Mouse (Mus musculus) hindbrain, embryonic 13.5 days (tissue): ENCODE results near the gene Utp20. TPM values are rescaled to one million over a fixed set of nuclear protein-coding genes. Genes with fewer than 3 reads are reported as not detected.
"Not testable (repeated sequence)": the region's sequence is repeated elsewhere in the genome, so short reads cannot be mapped to it uniquely, and the experiment has no call there.

Experiments used
- ATAC-seq: fragments of 200-750 bp; cut with Nextera tagmentation; 2 replicates; pipeline ENCODE4 v1.8.0; 2017; ENCODE audit warnings: moderate TSS enrichment; ENCODE audit not compliant: low FRiP score
- H3K27ac ChIP-seq: fragments of 300-500 bp; sonication (generic); 2 replicates; pipeline ENCODE4 v1.5.1; 2015; ENCODE audit warnings: inconsistent platforms, mild to moderate bottlenecking, moderate library complexity
- H3K27me3 ChIP-seq: fragments of 300-500 bp; sonication (generic); 2 replicates; pipeline ENCODE4 v1.6.1; 2015; ENCODE audit warnings: mild to moderate bottlenecking, inconsistent platforms
- H3K36me3 ChIP-seq: fragments of 300-500 bp; sonication (generic); 2 replicates; pipeline ENCODE4 v1.6.1; 2015; ENCODE audit warnings: mild to moderate bottlenecking, inconsistent platforms
- H3K4me1 ChIP-seq: fragments of 300-500 bp; sonication (generic); replicated peaks from 2 replicates; pipeline ENCODE4 v1.6.1; 2015; ENCODE audit warnings: inconsistent platforms
- H3K4me2 ChIP-seq: fragments of 300-500 bp; sonication (generic); 2 replicates; pipeline ENCODE4 v1.6.1; 2015; ENCODE audit warnings: inconsistent platforms, mild to moderate bottlenecking, moderate library complexity
- H3K4me3 ChIP-seq: fragments of 300-500 bp; sonication (generic); 2 replicates; pipeline ENCODE4 v1.5.1; 2015; ENCODE audit warnings: mild to moderate bottlenecking, inconsistent platforms
- H3K9ac ChIP-seq: fragments of 300-500 bp; sonication (generic); 2 replicates; pipeline ENCODE4 v1.6.1; 2015; ENCODE audit warnings: mild to moderate bottlenecking, inconsistent platforms
- H3K9me3 ChIP-seq: fragments of 300-500 bp; sonication (generic); 2 replicates; pipeline ENCODE4 v1.6.1; 2016; ENCODE audit warnings: inconsistent platforms
- WGBS: fragments of 180-500 bp; shearing (Covaris S2); methylation state at CpG from one replicate; pipeline ENCODE4 v1.1.7; 2015; 5-methylcytosine and 5-hydroxymethylcytosine counted together
- polyA plus RNA-seq: library from polyadenylated mRNA; unstranded; fragments of >200 nt; fragmentation: Nextera tagmentation; extraction: Ambion mirVana; gene quantifications from 2 replicates; pipeline ENCODE4 v1.2.1, GENCODE M21; 2015

The Utp20 gene
- polyA plus RNA-seq, 1 experiment from 2014 or later = 8.7 TPM

GRCm38 (mm10) chr10:88817335-88817734 lies 9.3 kb downstream of the Utp20 start:
- Histone ChIP-seq H3K9ac (no peak overlapping the region), H3K4me1 (no peaks in the 10 kb centered on the region), H3K27me3 (no peaks in the 10 kb centered on the region), H3K9me3 (no peaks in the 10 kb centered on the region), H3K36me3 (peaks cover 85% of the 10 kb centered on the region), H3K4me3 (no peak overlapping the region), H3K4me2 (no peak overlapping the region), H3K27ac (no peak overlapping the region)
- no peak for ATAC-seq
- 96% methylated on average over 5 of the region's 5 CpGs for WGBS

- no peaks in the 10 kb centered on the region for H3K9me3 ChIP-seq
- no peak overlapping the region for H3K27ac ChIP-seq
- H3K27me3 ChIP-seq = no peaks in the 10 kb centered on the region
- no peak for ATAC-seq
- H3K4me1 ChIP-seq = no peaks in the 10 kb centered on the region
- H3K36me3 ChIP-seq = peaks cover 80% of the 10 kb centered on the region
- H3K9ac ChIP-seq = no peak overlapping the region
- no peak overlapping the region for H3K4me2 ChIP-seq
- H3K4me3 ChIP-seq = no peak overlapping the region
- WGBS = 99% methylated on average over 2 of the region's 2 CpGs
Measured at GRCm38 (mm10) chr10:88815256-88815655, 11.3 kb downstream of the Utp20 start.

- peaks cover 84% of the 10 kb centered on the region for H3K36me3 ChIP-seq
Measured at GRCm38 (mm10) chr10:88811704-88812103, 14.9 kb downstream of the Utp20 start.

GRCm38 (mm10) chr10:88802236-88802635 lies 24.4 kb downstream of the Utp20 start:
- Histone ChIP-seq H3K27me3 (no peaks in the 10 kb centered on the region), H3K27ac (no peak overlapping the region)

More at GRCm38 (mm10) chr10:88811704-88812103, 14.9 kb downstream of the Utp20 start:
- Histone ChIP-seq H3K27me3 (no peaks in the 10 kb centered on the region), H3K27ac (no peak overlapping the region), H3K4me3 (no peak overlapping the region), H3K9me3 (no peaks in the 10 kb centered on the region), H3K4me1 (no peaks in the 10 kb centered on the region), H3K9ac (no peak overlapping the region), H3K4me2 (no peak overlapping the region)
- WGBS = 94% methylated on average over 5 of the region's 5 CpGs
- ATAC-seq = no peak

GRCm38 (mm10) chr10:88799381-88799780 lies 27.2 kb downstream of the Utp20 start:
- Histone ChIP-seq H3K9me3 (no peaks in the 10 kb centered on the region), H3K4me1 (no peaks in the 10 kb centered on the region), H3K27me3 (no peaks in the 10 kb centered on the region), H3K4me2 (no peak overlapping the region), H3K27ac (no peak overlapping the region), H3K4me3 (no peak overlapping the region), H3K36me3 (peaks cover 59% of the 10 kb centered on the region), H3K9ac (no peak overlapping the region)
- ATAC-seq = no peak
- 97% methylated on average over 7 of the region's 7 CpGs for WGBS

More at GRCm38 (mm10) chr10:88802236-88802635, 24.4 kb downstream of the Utp20 start:
- no peak overlapping the region for H3K9ac ChIP-seq
- peaks cover 54% of the 10 kb centered on the region for H3K36me3 ChIP-seq
- H3K4me2 ChIP-seq = no peak overlapping the region
- no peaks in the 10 kb centered on the region for H3K4me1 ChIP-seq
- H3K4me3 ChIP-seq = no peak overlapping the region
- 91% methylated on average over 3 of the region's 3 CpGs for WGBS
- H3K9me3 ChIP-seq = no peaks in the 10 kb centered on the region
- ATAC-seq = no peak

GRCm38 (mm10) chr10:88797452-88797851 lies 29.2 kb downstream of the Utp20 start:
- H3K27ac ChIP-seq = no peak overlapping the region
- no peak overlapping the region for H3K9ac ChIP-seq
- H3K4me3 ChIP-seq = no peak overlapping the region
- H3K4me2 ChIP-seq = no peak overlapping the region
- no peak for ATAC-seq
- H3K9me3 ChIP-seq = no peaks in the 10 kb centered on the region
- H3K27me3 ChIP-seq = no peaks in the 10 kb centered on the region
- H3K36me3 ChIP-seq = peaks cover 61% of the 10 kb centered on the region
- H3K4me1 ChIP-seq = no peaks in the 10 kb centered on the region

GRCm38 (mm10) chr10:88796939-88797338 lies 29.7 kb downstream of the Utp20 start:
- no peaks in the 10 kb centered on the region for H3K27me3 ChIP-seq
- H3K4me2 ChIP-seq = no peak overlapping the region
- WGBS = 91% methylated on average over 4 of the region's 4 CpGs
- ATAC-seq = no peak
- no peaks in the 10 kb centered on the region for H3K4me1 ChIP-seq
- H3K4me3 ChIP-seq = no peak overlapping the region
- peaks cover 65% of the 10 kb centered on the region for H3K36me3 ChIP-seq
- H3K9me3 ChIP-seq = no peaks in the 10 kb centered on the region
- no peak overlapping the region for H3K27ac ChIP-seq
- no peak overlapping the region for H3K9ac ChIP-seq

GRCm38 (mm10) chr10:88795226-88795625 lies 31.4 kb downstream of the Utp20 start:
- 92% methylated on average over 7 of the region's 7 CpGs for WGBS
- ATAC-seq = no peak
- peaks cover 76% of the 10 kb centered on the region for H3K36me3 ChIP-seq

GRCm38 (mm10) chr10:88794606-88795005 lies 32.0 kb downstream of the Utp20 start:
- no peak for ATAC-seq
- H3K9me3 ChIP-seq = no peaks in the 10 kb centered on the region
- H3K4me3 ChIP-seq = no peak overlapping the region
- H3K36me3 ChIP-seq = peaks cover 72% of the 10 kb centered on the region
- H3K4me1 ChIP-seq = no peaks in the 10 kb centered on the region
- H3K27me3 ChIP-seq = no peaks in the 10 kb centered on the region
- 95% methylated on average over 8 of the region's 8 CpGs for WGBS
- no peak overlapping the region for H3K4me2 ChIP-seq
- H3K9ac ChIP-seq = no peak overlapping the region
- no peak overlapping the region for H3K27ac ChIP-seq

More at GRCm38 (mm10) chr10:88795226-88795625, 31.4 kb downstream of the Utp20 start:
- Histone ChIP-seq H3K27me3 (no peaks in the 10 kb centered on the region), H3K9ac (no peak overlapping the region), H3K4me3 (no peak overlapping the region), H3K9me3 (no peaks in the 10 kb centered on the region), H3K4me2 (no peak overlapping the region), H3K4me1 (no peaks in the 10 kb centered on the region), H3K27ac (no peak overlapping the region)

- ATAC-seq = no peak
- Histone ChIP-seq H3K27ac (no peak overlapping the region), H3K27me3 (no peaks in the 10 kb centered on the region), H3K36me3 (peaks cover 66% of the 10 kb centered on the region), H3K4me1 (no peaks in the 10 kb centered on the region), H3K9me3 (no peaks in the 10 kb centered on the region), H3K9ac (no peak overlapping the region), H3K4me3 (no peak overlapping the region), H3K4me2 (no peak overlapping the region)
Measured at GRCm38 (mm10) chr10:88793671-88794070, 32.9 kb downstream of the Utp20 start.

GRCm38 (mm10) chr10:88784513-88784931 lies 42.1 kb downstream of the Utp20 start:
- no peak for ATAC-seq
- H3K9ac ChIP-seq = no peak overlapping the region
- no peaks in the 10 kb centered on the region for H3K4me1 ChIP-seq
- peaks cover 48% of the 10 kb centered on the region for H3K36me3 ChIP-seq
- WGBS = 69% methylated on average over 5 of the region's 5 CpGs
- H3K27ac ChIP-seq = no peak overlapping the region
- no peaks in the 10 kb centered on the region for H3K9me3 ChIP-seq
- H3K4me3 ChIP-seq = no peak overlapping the region
- no peaks in the 10 kb centered on the region for H3K27me3 ChIP-seq
- H3K4me2 ChIP-seq = no peak overlapping the region

GRCm38 (mm10) chr10:88783941-88784340 lies 42.7 kb downstream of the Utp20 start:
- H3K36me3 ChIP-seq = peaks cover 50% of the 10 kb centered on the region
- no peak overlapping the region for H3K4me2 ChIP-seq
- no peak for ATAC-seq
- H3K4me1 ChIP-seq = no peaks in the 10 kb centered on the region
- H3K9ac ChIP-seq = no peak overlapping the region
- WGBS = 96% methylated on average over 5 of the region's 5 CpGs
- no peaks in the 10 kb centered on the region for H3K9me3 ChIP-seq
- H3K27ac ChIP-seq = no peak overlapping the region
- H3K27me3 ChIP-seq = no peaks in the 10 kb centered on the region
- H3K4me3 ChIP-seq = no peak overlapping the region

- not testable (repeated sequence) for H3K4me1 ChIP-seq, H3K4me3 ChIP-seq, H3K27ac ChIP-seq, H3K4me2 ChIP-seq, H3K9ac ChIP-seq, H3K9me3 ChIP-seq, H3K27me3 ChIP-seq, ATAC-seq
- peaks cover 49% of the 10 kb centered on the region for H3K36me3 ChIP-seq
- WGBS = 89% methylated on average over 2 of the region's 2 CpGs
Measured at GRCm38 (mm10) chr10:88783135-88783534, 43.5 kb downstream of the Utp20 start.
